ENCODE assay signal across 12 mouse cellular contexts in the genomic region with DNA sequence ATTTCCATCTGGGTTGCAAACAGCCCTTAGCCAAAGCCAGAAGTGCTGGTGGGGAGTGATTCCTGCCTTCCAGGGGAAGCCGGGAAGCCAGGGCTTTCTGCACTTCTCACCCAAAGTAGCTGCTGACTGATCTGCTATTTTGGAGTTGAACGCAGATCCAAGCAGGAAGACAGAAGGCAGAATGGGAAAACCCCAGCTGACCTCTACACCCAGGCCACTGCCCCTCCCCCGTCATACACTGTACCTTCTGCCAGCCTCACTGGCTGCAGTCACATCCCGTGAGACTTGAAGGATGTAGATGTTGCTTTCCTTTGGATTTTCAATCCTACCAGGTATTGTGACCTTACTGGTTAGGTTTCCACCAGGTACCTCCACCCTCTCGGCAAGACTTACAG. TPM values are rescaled to one million over a fixed set of nuclear protein-coding genes. Genes with fewer than 3 reads are reported as not detected.
A peak's percentile ranks its signal among the peaks of the same experiment; 100 is the strongest.
DNase-seq lines count a peak whose midpoint lies in the region; ATAC-seq and TF ChIP-seq lines count a peak whose summit lies in the region.
"Had no signal": no experiment of that assay in that cellular context is flagged by ENCODE, and none has a peak within 500 bp of the region (broad histone marks: within the 10 kb centered on the region; RNA-seq: fewer than 3 reads in every experiment).

No protein-coding gene starts in this region.

- H3K4me1 ChIP-seq in intestine, postnatal 0 days (replicated peaks; ENCODE audit: control insufficient read depth, insufficient read depth, low read length), result no peaks in the 10 kb centered on the region
- H3K4me1 ChIP-seq: liver, embryonic 15.5 days had no signal

- no peak overlapping the region for H3K27ac ChIP-seq in intestine, postnatal 0 days (ENCODE audit: low read depth, low read length)
- H3K27ac ChIP-seq: hindbrain, embryonic 15.5 days; liver, embryonic 15.5 days had no signal

- 64% methylated on average over 5 of the region's 5 CpGs for WGBS in intestine, postnatal 0 days

- no peak for ATAC-seq in intestine, postnatal 0 days
- ATAC-seq: forebrain, embryonic 16.5 days had no signal

- intact Hi-C loops in left cerebral cortex, postnatal 4 days (cut with DNase I), result no loop called here

- H3K9me3 ChIP-seq in intestine, postnatal 0 days (ENCODE audit: control insufficient read depth), result no peaks in the 10 kb centered on the region
- H3K9me3 ChIP-seq: hindbrain, embryonic 15.5 days; liver, embryonic 15.5 days had no signal

- H3K36me3 ChIP-seq in intestine, postnatal 0 days (ENCODE audit: control insufficient read depth, insufficient read depth), result no peaks in the 10 kb centered on the region
- H3K36me3 ChIP-seq: hindbrain, embryonic 15.5 days; liver, embryonic 15.5 days had no signal

- no peaks in the 10 kb centered on the region for H3K27me3 ChIP-seq in intestine, postnatal 0 days (replicated peaks; ENCODE audit: control insufficient read depth, insufficient read depth, low read length)
- H3K27me3 ChIP-seq: hindbrain, embryonic 15.5 days; liver, embryonic 15.5 days had no signal

- no peak overlapping the region for H3K9ac ChIP-seq in intestine, postnatal 0 days (ENCODE audit: low read depth, low read length)
- H3K9ac ChIP-seq: hindbrain, embryonic 15.5 days; liver, embryonic 15.5 days had no signal

- peak; percentile 47 for DNase-seq in adrenal gland, postnatal 10 days
- no peak for DNase-seq in adrenal gland, adult 8-10 months
- DNase-seq in left cerebral cortex, postnatal 4 days, result peak; percentile 25
- DNase-seq in left cerebral cortex, adult 9 months (ENCODE audit: low spot score in 2 of 2), result no peak
- peak; percentile 40 for DNase-seq in heart, postnatal 4 days
- DNase-seq in mesoderm, embryonic 11.5 days (ENCODE audit: low read depth, low spot score), result peak; percentile 46
- DNase-seq in MN1 (ENCODE audit: low spot score), result no peak
- DNase-seq: right cerebral cortex, adult 18-20 months had no signal

- no peak overlapping the region for H3K4me2 ChIP-seq in intestine, postnatal 0 days (replicated peaks; ENCODE audit: low read depth)
- H3K4me2 ChIP-seq: hindbrain, embryonic 15.5 days; liver, embryonic 15.5 days had no signal

- no peak overlapping the region for H3K4me3 ChIP-seq in intestine, postnatal 0 days (ENCODE audit: low read depth, low read length)
- H3K4me3 ChIP-seq: hindbrain, embryonic 15.5 days; liver, embryonic 15.5 days had no signal

- no peak for TF ChIP-seq CTCF in intestine, postnatal 0 days (IDR thresholded peaks at IDR 0.05; ENCODE audit: low read depth)

RNA-seq across cellular contexts. Expression of a gene that starts 40.4 kb away (rescaled TPM):
- 10 to 100 TPM; 21.8 to 25.0 TPM for total RNA-seq in adrenal gland, postnatal 10 days (2021)
- total RNA-seq in adrenal gland, adult 8-10 months (2022), result 10 to 100 TPM; 15.8 to 23.0 (median 20.3) TPM
- 10 to 100 TPM; 28.9 to 30.6 TPM for total RNA-seq in left cerebral cortex, postnatal 4 days (2021)
- 10 to 100 TPM; 19.3 to 21.5 TPM for total RNA-seq in heart, postnatal 4 days (2021)
- 6.9 and 7.8 TPM in 2 replicates for polyA plus RNA-seq in intestine, postnatal 0 days (2015; fragmentation: Nextera tagmentation; extraction: Ambion mirVana)

Comparison
In these comparisons a context has a peak if more than half of its experiments do, and no peak if none do; other contexts are left out.
1. DNase-seq: peak in adrenal gland, postnatal 10 days (single experiment), left cerebral cortex, postnatal 4 days (single experiment), heart, postnatal 4 days (single experiment) and mesoderm, embryonic 11.5 days (single experiment); none in adrenal gland, adult 8-10 months (single experiment), left cerebral cortex, adult 9 months (0 of 2) and MN1 (single experiment).